Mouse (Mus musculus): ENCODE data around the gene E130114P18Rik.
A peak's percentile ranks its signal among the peaks of the same experiment; 100 is the strongest.

GRCm38 (mm10) chr4:97772084-97772484 is 5.8 kb downstream of the E130114P18Rik start:
- TF ChIP-seq CTCF (IDR thresholded peaks at IDR 0.05; ENCODE audit: borderline replicate concordance, extremely low read depth, insufficient read depth, insufficient read length) = no peak
- 0 out of 2 replicates have a peak, but pooled peaks have one; percentile 11 for TF ChIP-seq POLR2A (IDR thresholded peaks at IDR 0.05; ENCODE audit: borderline replicate concordance, extremely low read depth, insufficient read depth, insufficient read length, poor library complexity, severe bottlenecking)
